Mouse (Mus musculus): Measurements from ENCODE around the gene Tgfbr1. TPM values are rescaled to one million over a fixed set of nuclear protein-coding genes. Genes with fewer than 3 reads are reported as not detected.
"Not testable (repeated sequence)": the region's sequence is repeated elsewhere in the genome, so short reads cannot be mapped to it uniquely, and the experiment has no call there.

Gene Tgfbr1
- polyA plus RNA-seq, 1 experiment from 2014 or later, result 45.0 TPM

DNA sequence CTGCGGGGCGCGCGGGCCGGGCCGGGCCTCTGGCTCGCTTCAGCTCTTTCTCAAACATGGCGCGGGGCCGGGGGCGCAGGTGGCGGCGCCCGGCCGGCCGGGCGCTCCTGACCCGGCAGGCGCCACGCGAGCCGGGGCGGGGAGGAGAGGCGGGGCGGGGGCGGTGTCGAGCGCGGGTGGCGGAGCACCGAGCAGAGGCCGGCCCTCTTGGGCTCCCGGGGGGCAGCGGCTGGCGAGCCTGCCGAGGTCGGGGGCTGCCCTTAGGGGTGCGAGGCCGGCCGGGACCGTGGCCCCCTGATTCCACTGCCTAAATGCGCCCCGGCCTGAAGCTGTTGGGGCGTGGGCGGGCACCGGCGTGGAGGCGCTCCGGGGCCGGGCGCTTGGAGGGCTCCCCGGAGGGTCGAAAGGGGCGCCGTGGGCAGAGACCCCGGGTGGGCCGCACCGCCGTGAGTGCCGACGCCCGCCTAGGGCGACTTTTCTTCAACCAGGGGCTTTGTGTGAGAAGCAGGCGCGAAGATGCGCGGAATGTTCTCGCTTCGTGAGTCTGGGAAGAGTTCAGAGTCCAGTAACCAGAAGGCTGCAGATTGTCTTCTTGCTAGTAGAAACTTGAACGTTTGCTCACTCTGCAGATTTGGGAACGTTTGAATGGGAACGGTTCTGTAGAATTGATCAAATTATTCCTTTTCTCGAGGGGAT lies 542 bp downstream of the Tgfbr1 start:
- H3K4me3 ChIP-seq (ENCODE audit: low read depth, low read length), result peak overlapping the region; percentile 94
- ATAC-seq (ENCODE audit: insufficient number of reproducible peaks, insufficient read depth, low FRiP score, low read depth), result peak; percentile 62
- H3K27ac ChIP-seq (ENCODE audit: low read length), result peak overlapping the region; percentile 91
- H3K9me3 ChIP-seq (ENCODE audit: control insufficient read depth, low read depth, low read length), result no peaks in the 10 kb centered on the region
- no peaks in the 10 kb centered on the region for H3K27me3 ChIP-seq (ENCODE audit: control insufficient read depth, insufficient read depth, low read length)
- 1% methylated on average over 57 of the region's 73 CpGs for WGBS
- H3K4me1 ChIP-seq (ENCODE audit: control insufficient read depth, insufficient read depth, low read length), result peaks cover 15% of the 10 kb centered on the region
- H3K36me3 ChIP-seq (ENCODE audit: control insufficient read depth, insufficient read depth, low read length), result no peaks in the 10 kb centered on the region
- peak overlapping the region; percentile 68 for H3K4me2 ChIP-seq (replicated peaks; ENCODE audit: low read depth, low read length)
- peak overlapping the region; percentile 86 for H3K9ac ChIP-seq (replicated peaks; ENCODE audit: low read depth, low read length)

DNA sequence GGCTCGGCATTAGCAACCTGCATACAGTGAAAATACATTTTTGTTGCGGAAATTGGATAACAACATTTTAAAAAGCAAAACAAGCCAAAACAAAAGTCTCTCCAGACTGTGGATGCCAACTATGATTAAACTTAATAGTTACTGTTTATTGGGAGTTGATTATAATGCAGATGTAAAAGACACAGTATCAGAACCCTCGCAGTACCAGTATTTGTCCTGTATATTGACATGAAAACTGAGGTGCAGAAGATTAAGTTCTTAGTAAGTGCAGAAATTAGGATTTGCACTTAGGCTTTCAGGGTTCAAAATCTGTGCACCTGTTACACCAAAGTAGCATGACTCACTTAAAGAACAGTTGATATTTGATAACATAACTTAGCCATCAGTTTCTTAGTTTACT lies 1.3 kb downstream of the Tgfbr1 start:
- H3K4me1 ChIP-seq (ENCODE audit: control insufficient read depth, insufficient read depth, low read length), result peaks cover 18% of the 10 kb centered on the region
- no peaks in the 10 kb centered on the region for H3K36me3 ChIP-seq (ENCODE audit: control insufficient read depth, insufficient read depth, low read length)
- WGBS, result 37% methylated on average over 3 of the region's 3 CpGs
- no peaks in the 10 kb centered on the region for H3K27me3 ChIP-seq (ENCODE audit: control insufficient read depth, insufficient read depth, low read length)
- peak overlapping the region; percentile 86; the same call in 1 of the 2 replicates for H3K9ac ChIP-seq (replicated peaks; ENCODE audit: low read depth, low read length)
- H3K9me3 ChIP-seq (ENCODE audit: control insufficient read depth, low read depth, low read length), result no peaks in the 10 kb centered on the region
- peak overlapping the region; percentile 68 for H3K4me2 ChIP-seq (replicated peaks; ENCODE audit: low read depth, low read length)
- H3K4me3 ChIP-seq (ENCODE audit: low read depth, low read length), result peak overlapping the region; percentile 94
- no peak for ATAC-seq (ENCODE audit: insufficient number of reproducible peaks, insufficient read depth, low FRiP score, low read depth)
- H3K27ac ChIP-seq (ENCODE audit: low read length), result no peak overlapping the region

DNA sequence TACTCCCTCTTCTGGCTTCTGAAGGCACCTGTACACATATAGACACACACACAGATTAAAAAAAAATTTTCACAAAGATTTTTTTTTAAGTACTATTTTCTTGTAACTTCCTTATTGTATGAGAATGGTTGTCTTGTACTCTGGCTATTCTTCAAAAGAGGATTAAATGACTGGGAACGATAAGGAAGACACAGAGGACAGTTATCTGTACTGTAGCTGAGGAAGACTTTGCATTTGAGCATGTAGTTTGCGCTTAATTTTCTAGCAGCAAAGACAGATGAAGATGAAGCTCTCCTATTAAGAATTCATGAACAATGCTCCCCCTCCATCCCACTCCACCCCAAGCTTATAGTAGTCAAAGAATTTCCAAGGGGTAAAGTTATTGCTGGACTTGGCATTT lies 9.6 kb downstream of the Tgfbr1 start:
- no peak overlapping the region for H3K27ac ChIP-seq (ENCODE audit: low read length)
- 0 out of 2 replicates have a peak, but pooled peaks cover 11% of the 10 kb centered on the region for H3K4me1 ChIP-seq (ENCODE audit: control insufficient read depth, insufficient read depth, low read length)
- H3K4me3 ChIP-seq (ENCODE audit: low read depth, low read length), result no peak overlapping the region
- H3K4me2 ChIP-seq (replicated peaks; ENCODE audit: low read depth, low read length), result no peak overlapping the region
- H3K9me3 ChIP-seq (ENCODE audit: control insufficient read depth, low read depth, low read length), result no peaks in the 10 kb centered on the region
- H3K36me3 ChIP-seq (ENCODE audit: control insufficient read depth, insufficient read depth, low read length), result no peaks in the 10 kb centered on the region
- no peak overlapping the region for H3K9ac ChIP-seq (replicated peaks; ENCODE audit: low read depth, low read length)
- ATAC-seq (ENCODE audit: insufficient number of reproducible peaks, insufficient read depth, low FRiP score, low read depth), result no peak
- H3K27me3 ChIP-seq (ENCODE audit: control insufficient read depth, insufficient read depth, low read length), result no peaks in the 10 kb centered on the region
- 82% methylated on average over 2 of the region's 2 CpGs for WGBS

DNA sequence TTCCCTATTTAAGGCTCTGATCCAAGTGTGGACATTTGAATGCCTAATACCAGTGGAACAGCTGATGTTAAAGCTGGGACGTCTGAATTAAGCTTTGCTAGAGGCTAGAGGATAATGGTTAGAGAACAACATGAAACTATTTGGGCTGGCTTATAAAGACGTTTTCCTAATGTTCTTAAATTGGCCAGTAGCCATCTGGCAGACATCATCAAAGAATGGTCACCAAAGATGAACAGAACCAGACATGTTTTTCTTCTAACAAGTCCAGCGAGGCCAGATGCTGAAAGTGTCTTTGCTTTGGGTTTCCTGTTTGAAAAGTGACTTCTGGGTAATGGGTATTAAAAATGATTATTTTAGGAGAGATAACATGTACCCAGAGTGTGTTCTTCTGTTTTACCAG lies 10.1 kb downstream of the Tgfbr1 start:
- 0 out of 2 replicates have a peak, but pooled peaks cover 11% of the 10 kb centered on the region for H3K4me1 ChIP-seq (ENCODE audit: control insufficient read depth, insufficient read depth, low read length)
- H3K4me2 ChIP-seq (replicated peaks; ENCODE audit: low read depth, low read length), result no peak overlapping the region
- no peaks in the 10 kb centered on the region for H3K9me3 ChIP-seq (ENCODE audit: control insufficient read depth, low read depth, low read length)
- no peak overlapping the region for H3K4me3 ChIP-seq (ENCODE audit: low read depth, low read length)
- WGBS, result 37% methylated on average over 3 of the region's 3 CpGs
- H3K9ac ChIP-seq (replicated peaks; ENCODE audit: low read depth, low read length), result no peak overlapping the region
- ATAC-seq (ENCODE audit: insufficient number of reproducible peaks, insufficient read depth, low FRiP score, low read depth), result no peak
- H3K36me3 ChIP-seq (ENCODE audit: control insufficient read depth, insufficient read depth, low read length), result no peaks in the 10 kb centered on the region
- no peak overlapping the region for H3K27ac ChIP-seq (ENCODE audit: low read length)
- H3K27me3 ChIP-seq (ENCODE audit: control insufficient read depth, insufficient read depth, low read length), result no peaks in the 10 kb centered on the region

DNA sequence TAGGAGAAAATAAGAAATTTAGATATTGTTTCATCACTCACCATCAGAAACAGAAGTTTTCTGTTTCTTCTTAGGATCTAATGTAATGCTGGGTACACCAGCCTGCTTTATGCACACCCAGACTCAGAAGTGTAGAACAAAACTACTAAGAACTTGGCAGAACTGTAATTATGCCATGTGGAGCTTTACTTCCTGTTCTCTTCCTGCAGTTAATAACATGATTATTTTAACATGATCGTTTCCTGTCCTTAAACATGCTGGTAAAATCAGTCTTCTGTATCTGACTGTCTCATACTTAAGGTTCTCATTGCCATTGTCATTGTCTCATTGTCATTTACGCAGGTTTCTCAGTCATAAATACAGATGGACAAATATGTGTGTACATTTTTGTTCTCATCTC lies 15.7 kb downstream of the Tgfbr1 start:
- Histone ChIP-seq H3K4me2 (replicated peaks; ENCODE audit: low read depth, low read length) (no peak overlapping the region), H3K4me1 (ENCODE audit: control insufficient read depth, insufficient read depth, low read length) (no peaks in the 10 kb centered on the region), H3K27ac (ENCODE audit: low read length) (no peak overlapping the region), H3K27me3 (ENCODE audit: control insufficient read depth, insufficient read depth, low read length) (no peaks in the 10 kb centered on the region), H3K9me3 (ENCODE audit: control insufficient read depth, low read depth, low read length) (no peaks in the 10 kb centered on the region), H3K4me3 (ENCODE audit: low read depth, low read length) (no peak overlapping the region), H3K9ac (replicated peaks; ENCODE audit: low read depth, low read length) (no peak overlapping the region), H3K36me3 (ENCODE audit: control insufficient read depth, insufficient read depth, low read length) (no peaks in the 10 kb centered on the region)
- ATAC-seq (ENCODE audit: insufficient number of reproducible peaks, insufficient read depth, low FRiP score, low read depth), result no peak
- 76% methylated on average over 2 of the region's 2 CpGs for WGBS

DNA sequence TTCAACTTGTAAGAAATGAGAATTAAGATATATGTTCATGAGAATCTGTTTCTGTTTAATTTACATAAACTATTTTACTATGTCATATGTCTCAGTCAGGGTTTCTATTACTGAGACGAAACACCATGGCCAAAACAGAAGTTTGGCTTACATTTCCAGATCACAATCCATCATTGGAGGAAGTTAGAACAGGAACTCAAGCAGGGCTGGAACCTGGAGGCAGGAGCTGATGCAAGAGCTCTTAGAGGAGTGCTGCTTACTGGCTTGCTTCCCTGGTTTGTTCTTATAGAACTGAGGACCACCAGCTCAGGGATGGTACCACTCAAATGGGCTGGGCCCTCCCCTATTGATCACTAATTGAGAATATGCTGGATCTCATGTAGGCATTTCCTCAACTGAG lies 25.7 kb downstream of the Tgfbr1 start:
- Histone ChIP-seq H3K27ac (ENCODE audit: low read length) (no peak overlapping the region), H3K4me3 (ENCODE audit: low read depth, low read length) (no peak overlapping the region), H3K9ac (replicated peaks; ENCODE audit: low read depth, low read length) (no peak overlapping the region), H3K4me2 (replicated peaks; ENCODE audit: low read depth, low read length) (no peak overlapping the region), H3K27me3 (ENCODE audit: control insufficient read depth, insufficient read depth, low read length) (no peaks in the 10 kb centered on the region), H3K9me3 (ENCODE audit: control insufficient read depth, low read depth, low read length) (no peaks in the 10 kb centered on the region), H3K36me3 (ENCODE audit: control insufficient read depth, insufficient read depth, low read length) (no peaks in the 10 kb centered on the region), H3K4me1 (ENCODE audit: control insufficient read depth, insufficient read depth, low read length) (no peaks in the 10 kb centered on the region)
- 28% methylated on average over 1 of the region's 1 CpGs for WGBS
- no peak for ATAC-seq (ENCODE audit: insufficient number of reproducible peaks, insufficient read depth, low FRiP score, low read depth)

DNA sequence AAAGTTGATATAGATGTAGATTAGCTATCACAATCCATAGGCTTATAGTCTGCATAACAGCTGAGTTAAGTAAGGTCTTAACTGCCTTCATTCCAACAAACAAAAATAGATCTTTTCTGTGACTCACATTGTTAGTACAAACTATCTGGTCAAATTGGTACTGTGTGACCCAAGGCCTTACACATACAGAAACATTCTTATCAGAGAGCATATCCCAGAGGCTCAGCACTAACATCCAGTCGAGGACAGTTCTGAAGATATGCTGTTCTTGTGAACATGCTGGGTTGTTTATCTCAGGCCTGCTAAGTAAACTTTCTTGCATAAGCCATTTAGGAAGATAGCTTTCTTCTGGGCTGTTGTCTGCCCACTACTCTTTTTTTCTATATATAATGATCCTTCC lies 29.4 kb downstream of the Tgfbr1 start:
- H3K4me1 ChIP-seq (ENCODE audit: control insufficient read depth, insufficient read depth, low read length), result no peaks in the 10 kb centered on the region
- no peaks in the 10 kb centered on the region for H3K36me3 ChIP-seq (ENCODE audit: control insufficient read depth, insufficient read depth, low read length)
- no peak overlapping the region for H3K9ac ChIP-seq (replicated peaks; ENCODE audit: low read depth, low read length)
- H3K9me3 ChIP-seq (ENCODE audit: control insufficient read depth, low read depth, low read length), result no peaks in the 10 kb centered on the region
- no peak overlapping the region for H3K27ac ChIP-seq (ENCODE audit: low read length)
- no peak overlapping the region for H3K4me3 ChIP-seq (ENCODE audit: low read depth, low read length)
- no peaks in the 10 kb centered on the region for H3K27me3 ChIP-seq (ENCODE audit: control insufficient read depth, insufficient read depth, low read length)
- no peak for ATAC-seq (ENCODE audit: insufficient number of reproducible peaks, insufficient read depth, low FRiP score, low read depth)
- H3K4me2 ChIP-seq (replicated peaks; ENCODE audit: low read depth, low read length), result no peak overlapping the region
- WGBS, result 32% methylated on average over 1 of the region's 1 CpGs

DNA sequence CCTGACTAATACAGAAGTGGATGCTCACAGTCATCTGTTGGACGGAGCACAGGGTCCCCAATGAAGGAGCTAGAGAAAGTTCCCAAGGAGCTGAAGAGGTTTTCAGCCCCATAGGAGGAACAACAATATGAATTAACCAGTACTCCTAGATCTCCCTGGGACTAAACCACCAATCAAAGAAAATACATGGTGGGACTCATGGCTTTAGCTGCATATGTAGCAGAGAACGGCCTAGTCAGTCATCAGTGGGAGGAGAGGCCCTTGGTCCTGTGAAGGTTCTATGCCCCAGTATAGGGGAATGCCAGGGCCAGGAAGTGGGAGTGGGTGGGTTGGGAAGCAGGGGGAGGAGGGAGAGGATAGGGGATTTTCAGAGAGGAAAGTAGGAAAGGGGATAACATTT lies 38.9 kb downstream of the Tgfbr1 start:
- H3K9me3 ChIP-seq (ENCODE audit: control insufficient read depth, low read depth, low read length); H3K4me3 ChIP-seq (ENCODE audit: low read depth, low read length); H3K27ac ChIP-seq (ENCODE audit: low read length); H3K9ac ChIP-seq (replicated peaks; ENCODE audit: low read depth, low read length); ATAC-seq (ENCODE audit: insufficient number of reproducible peaks, insufficient read depth, low FRiP score, low read depth); H3K4me1 ChIP-seq (ENCODE audit: control insufficient read depth, insufficient read depth, low read length); H3K36me3 ChIP-seq (ENCODE audit: control insufficient read depth, insufficient read depth, low read length); H3K27me3 ChIP-seq (ENCODE audit: control insufficient read depth, insufficient read depth, low read length); H3K4me2 ChIP-seq (replicated peaks; ENCODE audit: low read depth, low read length): not testable (repeated sequence)
- WGBS, result 90% methylated on average over 2 of the region's 2 CpGs

DNA sequence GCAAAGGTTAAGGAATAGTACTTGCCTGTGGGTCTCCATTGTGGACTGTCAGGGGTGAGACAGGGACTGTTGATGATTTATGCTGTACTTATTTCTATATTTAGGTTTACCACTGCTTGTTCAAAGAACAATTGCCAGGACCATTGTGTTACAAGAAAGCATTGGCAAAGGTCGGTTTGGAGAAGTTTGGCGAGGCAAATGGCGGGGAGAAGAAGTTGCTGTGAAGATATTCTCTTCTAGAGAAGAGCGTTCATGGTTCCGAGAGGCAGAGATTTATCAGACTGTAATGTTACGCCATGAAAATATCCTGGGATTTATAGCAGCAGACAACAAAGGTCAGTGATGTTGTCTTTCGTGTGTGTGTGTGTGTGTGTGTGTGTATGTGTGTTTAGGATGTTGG lies 43.2 kb downstream of the Tgfbr1 start:
- Histone ChIP-seq H3K36me3 (ENCODE audit: control insufficient read depth, insufficient read depth, low read length) (peaks cover 22% of the 10 kb centered on the region; the same call in 1 of the 2 replicates), H3K4me2 (replicated peaks; ENCODE audit: low read depth, low read length) (no peak overlapping the region), H3K4me1 (ENCODE audit: control insufficient read depth, insufficient read depth, low read length) (no peaks in the 10 kb centered on the region), H3K9ac (replicated peaks; ENCODE audit: low read depth, low read length) (no peak overlapping the region), H3K9me3 (ENCODE audit: control insufficient read depth, low read depth, low read length) (no peaks in the 10 kb centered on the region), H3K27ac (ENCODE audit: low read length) (no peak overlapping the region), H3K4me3 (ENCODE audit: low read depth, low read length) (no peak overlapping the region), H3K27me3 (ENCODE audit: control insufficient read depth, insufficient read depth, low read length) (no peaks in the 10 kb centered on the region)
- ATAC-seq (ENCODE audit: insufficient number of reproducible peaks, insufficient read depth, low FRiP score, low read depth), result no peak
- WGBS, result 92% methylated on average over 7 of the region's 7 CpGs
